Mouse (Mus musculus) CD8-positive naive resting alpha-beta T cell, adult 57 days (primary cell): ENCODE data around the gene Gm20777. TPM values are rescaled to one million over a fixed set of nuclear protein-coding genes. Genes with fewer than 3 reads are reported as not detected.

Experiments used
- total RNA-seq: library from RNA; stranded (reverse); gene quantifications from one replicate; pipeline ENCODE4 v1.2.4, GENCODE M21; 2023

The Gm20777 gene
- not detected for total RNA-seq

DNA sequence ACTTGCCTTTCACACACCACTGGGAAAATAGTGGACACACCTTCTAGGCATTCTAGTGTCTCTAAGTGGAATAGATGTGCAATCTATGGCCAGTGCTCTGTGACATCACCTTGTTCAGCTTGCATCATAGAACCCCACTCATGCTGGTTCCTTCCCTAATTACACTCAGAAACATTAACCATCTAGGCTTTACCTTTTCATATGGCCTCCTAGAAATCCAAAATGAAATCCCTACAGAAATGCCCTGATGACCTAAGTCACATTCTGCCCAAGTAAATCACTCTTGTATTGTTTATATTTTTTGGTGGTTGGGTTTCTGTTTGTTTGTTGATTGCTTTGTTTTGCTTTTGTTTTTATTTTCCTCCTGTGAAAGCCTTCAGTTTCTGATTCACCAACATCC, at the start of gene Gm20777:
Gm20777 (minus strand) TSS at position 101 of the 400 bp plus-strand sequence.

Other genes starting within 250 kb of the Gm20777 start
- gene Gm20737, start 216.4 kb downstream of the Gm20777 start, total RNA-seq: not detected
- not detected for gene Gm21775, start 199.0 kb downstream of the Gm20777 start, total RNA-seq
- not detected for gene Gm21900, start 136.1 kb downstream of the Gm20777 start, total RNA-seq